Comparison of ENCODE assay signal across 13 mouse cellular contexts in genomic region chr11:88613008-88613407, GRCm38 (mm10).
DNase-seq lines count a peak whose midpoint lies in the region; ATAC-seq and TF ChIP-seq lines count a peak whose summit lies in the region.
"Had no signal": no experiment of that assay in that cellular context is flagged by ENCODE, and none has a peak within 500 bp of the region (broad histone marks: within the 10 kb centered on the region; RNA-seq: fewer than 3 reads in every experiment).

No protein-coding gene starts in this region.

- H3K9ac ChIP-seq in stomach, postnatal 0 days (ENCODE audit: low read length), result no peak overlapping the region
- H3K9ac ChIP-seq: limb, embryonic 15.5 days; midbrain, embryonic 12.5 days had no signal

- TF ChIP-seq CTCF in stomach, postnatal 0 days (IDR thresholded peaks at IDR 0.05; ENCODE audit: low read depth), result no peak

- DNase-seq in heart, adult 11 months, result peak; percentile 86
- DNase-seq in heart, adult 9 months (ENCODE audit: low spot score in 2 of 2), result no peak
- DNase-seq in kidney, adult 18-20 months, result peak; percentile 57
- no peak for DNase-seq in kidney, postnatal 10 days
- peak; percentile 84 for DNase-seq in retina, postnatal 1 day
- no peak for DNase-seq in retina, embryonic 14.5 days (ENCODE audit: low spot score)
- no peak for DNase-seq in stomach, postnatal 0 days (ENCODE audit: low spot score)
- DNase-seq in adrenal gland, postnatal 25 days, result no peak
- DNase-seq: cerebellum, adult 2 months had no signal

- H3K27me3 ChIP-seq in stomach, postnatal 0 days (ENCODE audit: control insufficient read depth, insufficient read depth, low read length), result no peaks in the 10 kb centered on the region
- H3K27me3 ChIP-seq: limb, embryonic 15.5 days; midbrain, embryonic 12.5 days had no signal

- no peaks in the 10 kb centered on the region for H3K36me3 ChIP-seq in stomach, postnatal 0 days (ENCODE audit: control insufficient read depth, insufficient read depth, low read length)
- H3K36me3 ChIP-seq: limb, embryonic 15.5 days had no signal

- no peaks in the 10 kb centered on the region for H3K9me3 ChIP-seq in stomach, postnatal 0 days (ENCODE audit: control insufficient read depth, low read length)
- H3K9me3 ChIP-seq: G1E; limb, embryonic 15.5 days; midbrain, embryonic 12.5 days had no signal

- WGBS in stomach, postnatal 0 days, result 57% methylated on average over 6 of the region's 6 CpGs

- TF ChIP-seq EP300 in stomach, postnatal 0 days (optimal IDR thresholded peaks at IDR 0.05), result no peak

- no peak overlapping the region for H3K4me2 ChIP-seq in stomach, postnatal 0 days (replicated peaks; ENCODE audit: low read depth)
- H3K4me2 ChIP-seq: heart, embryonic 11.5 days; limb, embryonic 15.5 days; midbrain, embryonic 12.5 days had no signal

- no peak overlapping the region; the same call in none of the 2 replicates for H3K27ac ChIP-seq in stomach, postnatal 0 days (replicated peaks)

- peaks cover 8% of the 10 kb centered on the region for H3K4me1 ChIP-seq in stomach, postnatal 0 days (replicated peaks; ENCODE audit: control insufficient read depth, insufficient read depth)

- ATAC-seq in stomach, postnatal 0 days (ENCODE audit: low FRiP score, low TSS enrichment), result peak; percentile 32; the same call in 1 of the 2 replicates

- no peak overlapping the region for H3K4me3 ChIP-seq in stomach, postnatal 0 days (ENCODE audit: low read depth, low read length)
- H3K4me3 ChIP-seq: limb, embryonic 15.5 days; midbrain, embryonic 12.5 days had no signal

Comparison
In these comparisons a context has a peak if more than half of its experiments do, and no peak if none do; other contexts are left out.
1. DNase-seq: peak in heart, adult 11 months (single experiment), kidney, adult 18-20 months (single experiment) and retina, postnatal 1 day (single experiment); none in heart, adult 9 months (0 of 2), kidney, postnatal 10 days (single experiment), retina, embryonic 14.5 days (single experiment), stomach, postnatal 0 days (single experiment) and adrenal gland, postnatal 25 days (single experiment).